Mouse (Mus musculus) liver, embryonic 14.5 days (tissue): ENCODE results near the gene Lrp5. TPM values are rescaled to one million over a fixed set of nuclear protein-coding genes. Genes with fewer than 3 reads are reported as not detected.

Experiments
- ATAC-seq: fragments of 200-750 bp; cut with Nextera tagmentation; 2 replicates; pipeline ENCODE4 v1.8.0; 2017; ENCODE audit warnings: moderate number of reproducible peaks, mild to moderate bottlenecking, moderate library complexity; ENCODE audit not compliant: insufficient read depth
- DNase-seq, 3 experiments: peaks; one replicate each; pipeline ENCODE4 v3.0.0-alpha.2; 2012 to 2013; ENCODE audit warnings: low read depth in 3 of 3, low spot score in 3 of 3
- H3K27ac ChIP-seq: fragments of 300-500 bp; sonication (generic); 2 replicates; pipeline ENCODE4 v1.5.1; 2014; ENCODE audit warnings: moderate library complexity, mild to moderate bottlenecking, control low read depth, inconsistent platforms
- H3K27me3 ChIP-seq: fragments of 300-500 bp; sonication (generic); 2 replicates; pipeline ENCODE4 v1.6.1; 2014; ENCODE audit warnings: mild to moderate bottlenecking, low read length, moderate library complexity; ENCODE audit not compliant: control insufficient read depth, insufficient read depth
- H3K36me3 ChIP-seq: fragments of 300-500 bp; sonication (generic); replicated peaks from 2 replicates; pipeline ENCODE4 v1.6.1; 2014; ENCODE audit warnings: low read depth; ENCODE audit not compliant: control insufficient read depth, insufficient read depth
- H3K4me1 ChIP-seq, 2 experiments: fragments of 200-500 bp in 1 of 2; fragments of 300-500 bp in 1 of 2; sonication (generic) in 1 of 2; replicated peaks; 2 replicates each; pipeline ENCODE4 v1.6.1; 2012 to 2014; ENCODE audit warnings: antibody characterized with exemption in 1 of 2, inconsistent platforms in 1 of 2, low read length in 1 of 2; ENCODE audit not compliant: control insufficient read depth in 2 of 2, insufficient read depth in 2 of 2
- H3K4me2 ChIP-seq: fragments of 300-500 bp; sonication (generic); 2 replicates; pipeline ENCODE4 v1.6.1; 2014; ENCODE audit warnings: low read depth, mild to moderate bottlenecking, control low read depth, moderate library complexity
- H3K4me3 ChIP-seq, 2 experiments: fragments of 200-500 bp in 1 of 2; fragments of 300-500 bp in 1 of 2; sonication (generic) in 1 of 2; 2 replicates each; pipeline ENCODE4 v1.5.1; 2012 to 2014; ENCODE audit warnings: low read depth in 2 of 2, low read length in 2 of 2, mild to moderate bottlenecking in 2 of 2, control low read depth in 1 of 2, inconsistent platforms in 1 of 2, moderate library complexity in 1 of 2; ENCODE audit not compliant: insufficient read depth in 1 of 2
- H3K9ac ChIP-seq: fragments of 300-500 bp; sonication (generic); replicated peaks from 2 replicates; pipeline ENCODE4 v1.6.1; 2014; ENCODE audit warnings: mild to moderate bottlenecking, control low read depth, moderate library complexity
- H3K9me3 ChIP-seq: fragments of 300-500 bp; sonication (generic); 2 replicates; pipeline ENCODE4 v1.6.1; 2016; ENCODE audit warnings: low read length, mixed read lengths; ENCODE audit not compliant: control insufficient read depth
- CTCF ChIP-seq: IDR thresholded peaks from 2 replicates; pipeline ENCODE4 v1.5.1; 2016; ENCODE audit warnings: antibody characterized with exemption, low read depth, control low read depth
- EP300 ChIP-seq: IDR thresholded peaks from 2 replicates; pipeline ENCODE4 v1.6.1; 2016; ENCODE audit warnings: antibody characterized with exemption, low read depth
- WGBS: fragments of 180-500 bp; shearing (Covaris S2); extraction: QIAGEN DNeasy Blood & Tissue Kit; methylation state at CpG from one replicate; pipeline ENCODE4 v1.1.7; 2014; ENCODE audit not compliant: insufficient replicate concordance; 5-methylcytosine and 5-hydroxymethylcytosine counted together
- polyA plus RNA-seq, 2 experiments: library from polyadenylated mRNA; depleted of rRNA in 1 of 2; stranded (reverse) in 1 of 2; unstranded in 1 of 2; fragments of >200 nt; fragmentation: Nextera tagmentation in 1 of 2; extraction: Ambion mirVana in 1 of 2; gene quantifications; 2 replicates each; pipeline versions ENCODE4 v1.2.1 to v1.2.3; 2012 to 2014

Gene Lrp5
- polyA plus RNA-seq, 2 experiments, result 2.3 to 6.8 TPM

- Histone ChIP-seq H3K27ac (no peak overlapping the region), H3K9ac (no peak overlapping the region), H3K27me3 (no peaks in the 10 kb centered on the region), H3K36me3 (no peaks in the 10 kb centered on the region; the same call in 1 of the 2 replicates), H3K4me3 (no peak overlapping the region), H3K4me2 (no peak overlapping the region), H3K9me3 (no peaks in the 10 kb centered on the region), H3K4me1 (peaks cover 0 to 2% of the 10 kb centered on the region in 2 experiments; a peak in 1 of 4 replicates)
- ATAC-seq (no peak), DNase-seq (no peak)
- 90% methylated on average over 20 of the region's 20 CpGs for WGBS
- TF ChIP-seq EP300 (no peak), CTCF (no peak)
Observed at GRCm38 (mm10) chr19:3630027-3630426, 56.3 kb downstream of the Lrp5 start.

- Histone ChIP-seq H3K4me3 (no peak overlapping the region), H3K4me1 (no peaks in the 10 kb centered on the region), H3K27ac (no peak overlapping the region), H3K4me2 (no peak overlapping the region), H3K9ac (no peak overlapping the region), H3K36me3 (no peaks in the 10 kb centered on the region; the same call in 1 of the 2 replicates), H3K9me3 (no peaks in the 10 kb centered on the region), H3K27me3 (no peaks in the 10 kb centered on the region)
- ATAC-seq (no peak), DNase-seq (no peak)
- TF ChIP-seq EP300 (no peak), CTCF (no peak)
- 74% methylated on average over 8 of the region's 8 CpGs for WGBS
Observed at GRCm38 (mm10) chr19:3628223-3628622, 58.1 kb downstream of the Lrp5 start.

- no peak overlapping the region for H3K27ac ChIP-seq
- H3K36me3 ChIP-seq, result no peaks in the 10 kb centered on the region; the same call in 1 of the 2 replicates
- H3K9me3 ChIP-seq, result no peaks in the 10 kb centered on the region
- no peak for DNase-seq
- WGBS, result 62% methylated on average over 7 of the region's 7 CpGs
- H3K4me1 ChIP-seq, result no peaks in the 10 kb centered on the region
- no peak overlapping the region for H3K4me3 ChIP-seq
- no peaks in the 10 kb centered on the region for H3K27me3 ChIP-seq
- ATAC-seq, result no peak
- no peak for TF ChIP-seq CTCF
- no peak for TF ChIP-seq EP300
- no peak overlapping the region for H3K9ac ChIP-seq
- H3K4me2 ChIP-seq, result no peak overlapping the region
Observed at GRCm38 (mm10) chr19:3625111-3625510, 61.3 kb downstream of the Lrp5 start.

- ATAC-seq (no peak), DNase-seq (no peak)
- no peak overlapping the region for H3K27ac ChIP-seq
- no peak overlapping the region for H3K4me2 ChIP-seq
- no peak for TF ChIP-seq EP300
- peak; percentile 76 for TF ChIP-seq CTCF
- no peak overlapping the region for H3K9ac ChIP-seq
- H3K4me3 ChIP-seq, result no peak overlapping the region
- H3K4me1 ChIP-seq, result no peaks in the 10 kb centered on the region
- 56% methylated on average over 5 of the region's 5 CpGs for WGBS
- H3K9me3 ChIP-seq, result no peaks in the 10 kb centered on the region
- no peaks in the 10 kb centered on the region for H3K27me3 ChIP-seq
- H3K36me3 ChIP-seq, result no peaks in the 10 kb centered on the region; the same call in 1 of the 2 replicates
Observed at GRCm38 (mm10) chr19:3623824-3624223, 62.5 kb downstream of the Lrp5 start.

GRCm38 (mm10) chr19:3623294-3623693, 63.1 kb downstream of the Lrp5 start:
- 77% methylated on average over 4 of the region's 4 CpGs for WGBS

More at GRCm38 (mm10) chr19:3623294-3623693, 63.1 kb downstream of the Lrp5 start:
- Histone ChIP-seq H3K9ac (no peak overlapping the region), H3K4me2 (no peak overlapping the region), H3K36me3 (no peaks in the 10 kb centered on the region; the same call in 1 of the 2 replicates), H3K27me3 (no peaks in the 10 kb centered on the region), H3K27ac (no peak overlapping the region), H3K9me3 (no peaks in the 10 kb centered on the region), H3K4me3 (no peak overlapping the region), H3K4me1 (no peaks in the 10 kb centered on the region)
- ATAC-seq, result no peak
- DNase-seq, result no peak
- TF ChIP-seq CTCF, result no peak
- TF ChIP-seq EP300, result no peak
